Mouse (Mus musculus): ENCODE measurements around the gene Lat2. TPM values are rescaled to one million over a fixed set of nuclear protein-coding genes. Genes with fewer than 3 reads are reported as not detected.

Gene Lat2
- total and polyA plus RNA-seq, 2 experiments: 1.0 to 1.4 TPM

- no peak for TF ChIP-seq CTCF (IDR thresholded peaks at IDR 0.05; ENCODE audit: low read depth, low read length)
- no peak for TF ChIP-seq POLR2A (IDR thresholded peaks at IDR 0.05; ENCODE audit: extremely low read depth, insufficient read depth, low read length)
- Histone ChIP-seq H3K4me1 (ENCODE audit: control insufficient read depth, insufficient read depth, low read length) (peaks cover 14% of the 10 kb centered on the region), H3K36me3 (ENCODE audit: control insufficient read depth, insufficient read depth, low read length) (no peaks in the 10 kb centered on the region), H3K79me2 (ENCODE audit: control insufficient read depth, insufficient read depth, low read length) (0 out of 2 replicates have a peak, but pooled peaks cover 5% of the 10 kb centered on the region), H3K4me3 (ENCODE audit: insufficient read depth, low read depth, low read length) (no peak overlapping the region), H3K9ac (ENCODE audit: low read depth, low read length) (no peak overlapping the region), H3K27ac (replicated peaks; ENCODE audit: insufficient read depth, low read depth, low read length) (peak overlapping the region; percentile 37; the same call in 1 of the 2 replicates), H3K27me3 (ENCODE audit: control insufficient read depth, insufficient read depth, low read length) (no peaks in the 10 kb centered on the region)
- 31% methylated on average over 20 of the region's 20 CpGs for WGBS
- peak; percentile 41 for DNase-seq (ENCODE audit: extremely low read depth, low read depth, low spot score)
These were observed 59.2 kb downstream of the Lat2 start for GRCm38 (mm10) chr5:134555463-134556164.

DNA sequence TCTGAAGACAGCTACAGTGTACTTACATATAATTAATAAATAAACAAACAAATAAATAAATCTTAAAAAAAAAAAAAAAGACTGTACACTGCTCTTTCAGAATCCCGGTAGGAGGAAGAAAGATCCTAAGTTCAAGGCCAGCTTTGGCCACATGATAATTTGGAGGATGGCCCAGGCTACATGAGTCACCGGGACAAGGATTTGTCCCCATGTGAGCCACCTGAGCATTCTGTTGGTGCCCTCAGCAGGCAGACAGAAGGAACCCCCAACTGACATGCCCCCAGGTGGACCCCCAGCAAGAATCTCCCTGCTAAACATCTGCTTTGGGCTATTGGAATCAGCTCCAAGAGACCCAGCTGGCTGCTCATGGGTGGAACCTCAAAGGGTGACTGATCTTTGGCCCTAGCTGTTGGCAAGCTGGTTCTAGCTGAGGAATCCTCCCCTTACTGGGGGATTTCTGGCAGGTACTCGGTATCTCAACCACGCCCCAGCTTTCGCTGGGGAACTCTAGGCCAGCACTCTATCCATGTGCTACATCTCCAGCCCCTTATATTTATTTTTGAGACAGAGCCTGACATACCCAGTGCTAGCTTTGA, 60.8 kb downstream of the Lat2 start:
- Histone ChIP-seq H3K4me3 (ENCODE audit: insufficient read depth, low read depth, low read length) (no peak overlapping the region), H3K27me3 (ENCODE audit: control insufficient read depth, insufficient read depth, low read length) (no peaks in the 10 kb centered on the region), H3K9ac (ENCODE audit: low read depth, low read length) (no peak overlapping the region), H3K36me3 (ENCODE audit: control insufficient read depth, insufficient read depth, low read length) (no peaks in the 10 kb centered on the region), H3K27ac (replicated peaks; ENCODE audit: insufficient read depth, low read depth, low read length) (no peak overlapping the region), H3K79me2 (ENCODE audit: control insufficient read depth, insufficient read depth, low read length) (peaks cover 8% of the 10 kb centered on the region; the same call in 1 of the 2 replicates), H3K4me1 (ENCODE audit: control insufficient read depth, insufficient read depth, low read length) (peaks cover 15% of the 10 kb centered on the region)
- 34% methylated on average over 5 of the region's 5 CpGs for WGBS
- peak; percentile 71 for DNase-seq (ENCODE audit: extremely low read depth, low read depth, low spot score)
- no peak for TF ChIP-seq POLR2A (IDR thresholded peaks at IDR 0.05; ENCODE audit: extremely low read depth, insufficient read depth, low read length)

GRCm38 (mm10) chr5:134552110-134552972, 62.5 kb downstream of the Lat2 start, which contains the start of gene Clip2:
Clip2 (minus strand) TSS chr5:134552434.
- H3K27me3 ChIP-seq (ENCODE audit: control insufficient read depth, insufficient read depth, low read length): no peaks in the 10 kb centered on the region
- no peaks in the 10 kb centered on the region for H3K36me3 ChIP-seq (ENCODE audit: control insufficient read depth, insufficient read depth, low read length)
- peak within 1 kb of the TSS; percentile 92 for H3K9ac ChIP-seq (ENCODE audit: low read depth, low read length)
- peak within 1 kb of the TSS; percentile 92 for H3K4me3 ChIP-seq (ENCODE audit: insufficient read depth, low read depth, low read length)
- 5% methylated on average over 59 of the region's 61 CpGs for WGBS
- TF ChIP-seq POLR2A (IDR thresholded peaks at IDR 0.05; ENCODE audit: extremely low read depth, insufficient read depth, low read length): 0 out of 2 replicates have a peak, but pooled peaks have one; percentile 17
- TF ChIP-seq CTCF (IDR thresholded peaks at IDR 0.05; ENCODE audit: low read depth, low read length): 0 out of 2 replicates have a peak, but pooled peaks have one; percentile 15
- DNase-seq (ENCODE audit: extremely low read depth, low read depth, low spot score): peak; percentile 80
- H3K4me1 ChIP-seq (ENCODE audit: control insufficient read depth, insufficient read depth, low read length): peaks cover 15% of the 10 kb centered on the region
- H3K79me2 ChIP-seq (ENCODE audit: control insufficient read depth, insufficient read depth, low read length): peaks cover 8% of the 10 kb centered on the region; the same call in 1 of the 2 replicates
- H3K27ac ChIP-seq (replicated peaks; ENCODE audit: insufficient read depth, low read depth, low read length): peak within 1 kb of the TSS; percentile 65

GRCm38 (mm10) chr5:134551233-134552109, 63.4 kb downstream of the Lat2 start:
- H3K4me3 ChIP-seq (ENCODE audit: insufficient read depth, low read depth, low read length): peak overlapping the region; percentile 92
- no peak for DNase-seq (ENCODE audit: extremely low read depth, low read depth, low spot score)
- peak overlapping the region; percentile 92 for H3K9ac ChIP-seq (ENCODE audit: low read depth, low read length)
- peaks cover 15% of the 10 kb centered on the region for H3K4me1 ChIP-seq (ENCODE audit: control insufficient read depth, insufficient read depth, low read length)
- H3K27ac ChIP-seq (replicated peaks; ENCODE audit: insufficient read depth, low read depth, low read length): peak overlapping the region; percentile 65
- no peaks in the 10 kb centered on the region for H3K27me3 ChIP-seq (ENCODE audit: control insufficient read depth, insufficient read depth, low read length)
- 8% methylated on average over 52 of the region's 52 CpGs for WGBS
- TF ChIP-seq CTCF (IDR thresholded peaks at IDR 0.05; ENCODE audit: low read depth, low read length) (no peak), POLR2A (IDR thresholded peaks at IDR 0.05; ENCODE audit: extremely low read depth, insufficient read depth, low read length) (no peak)
- no peaks in the 10 kb centered on the region for H3K36me3 ChIP-seq (ENCODE audit: control insufficient read depth, insufficient read depth, low read length)
- H3K79me2 ChIP-seq (ENCODE audit: control insufficient read depth, insufficient read depth, low read length): peaks cover 8% of the 10 kb centered on the region; the same call in 1 of the 2 replicates

DNA sequence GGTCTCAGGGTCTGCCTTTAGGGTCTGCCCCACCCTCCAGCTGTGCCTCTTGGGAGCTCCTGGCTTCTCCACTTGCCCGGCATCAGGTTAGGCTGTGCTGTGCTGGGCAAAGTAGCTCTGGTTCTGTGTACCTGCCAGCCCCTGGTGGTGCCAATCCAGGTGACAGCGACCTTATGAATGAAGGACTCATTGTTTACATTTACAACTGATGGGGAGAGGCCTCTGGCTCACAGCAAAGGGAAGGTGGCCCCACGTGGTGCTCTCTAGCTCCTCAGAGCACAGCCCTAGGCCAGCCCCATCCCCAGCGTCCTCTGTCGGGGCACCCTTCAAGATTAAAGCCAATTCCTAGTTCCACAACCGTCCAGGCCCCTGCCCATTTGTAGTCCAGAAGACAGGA, 64.0 kb downstream of the Lat2 start:
- H3K27ac ChIP-seq (replicated peaks; ENCODE audit: insufficient read depth, low read depth, low read length): no peak overlapping the region
- no peak for DNase-seq (ENCODE audit: extremely low read depth, low read depth, low spot score)
- H3K9ac ChIP-seq (ENCODE audit: low read depth, low read length): peak overlapping the region; percentile 92
- H3K27me3 ChIP-seq (ENCODE audit: control insufficient read depth, insufficient read depth, low read length): no peaks in the 10 kb centered on the region
- WGBS: 32% methylated on average over 6 of the region's 6 CpGs
- no peaks in the 10 kb centered on the region for H3K36me3 ChIP-seq (ENCODE audit: control insufficient read depth, insufficient read depth, low read length)
- 0 out of 2 replicates have a peak, but pooled peaks have one; percentile 1 for TF ChIP-seq CTCF (IDR thresholded peaks at IDR 0.05; ENCODE audit: low read depth, low read length)
- no peak for TF ChIP-seq POLR2A (IDR thresholded peaks at IDR 0.05; ENCODE audit: extremely low read depth, insufficient read depth, low read length)
- peaks cover 15% of the 10 kb centered on the region for H3K4me1 ChIP-seq (ENCODE audit: control insufficient read depth, insufficient read depth, low read length)
- H3K4me3 ChIP-seq (ENCODE audit: insufficient read depth, low read depth, low read length): peak overlapping the region; percentile 92
- peaks cover 8% of the 10 kb centered on the region; the same call in 1 of the 2 replicates for H3K79me2 ChIP-seq (ENCODE audit: control insufficient read depth, insufficient read depth, low read length)

Other genes starting within 250 kb of the Lat2 start
- gene Gtf2ird1, start 158.3 kb downstream of the Lat2 start, total RNA-seq (2014; rRNA removed): 6.5 and 14.8 TPM in 2 replicates
- gene Gtf2ird1, start 158.3 kb downstream of the Lat2 start, polyA plus RNA-seq (2012; rRNA removed): 14.9 and 15.3 TPM in 2 replicates
- 0.92 and 2.8 TPM in 2 replicates for gene Clip2, start 62.6 kb downstream of the Lat2 start, total RNA-seq (2014; rRNA removed)
- 1.6 and 1.7 TPM in 2 replicates for gene Clip2, start 62.6 kb downstream of the Lat2 start, polyA plus RNA-seq (2012; rRNA removed)
- not detected in 2 replicates for gene Syna, start 54.9 kb downstream of the Lat2 start, total RNA-seq (2014; rRNA removed)
- not detected in 2 replicates for gene Syna, start 54.9 kb downstream of the Lat2 start, polyA plus RNA-seq (2012; rRNA removed)
- gene Rfc2, start 33.7 kb downstream of the Lat2 start, total RNA-seq (2014; rRNA removed): 15.3 and 25.1 TPM in 2 replicates
- 22.6 and 24.4 TPM in 2 replicates for gene Rfc2, start 33.7 kb downstream of the Lat2 start, polyA plus RNA-seq (2012; rRNA removed)
- 139 and 146 TPM in 2 replicates for gene Eif4h, start 24.5 kb upstream of the Lat2 start, total RNA-seq (2014; rRNA removed)
- 127 and 134 TPM in 2 replicates for gene Eif4h, start 24.5 kb upstream of the Lat2 start, polyA plus RNA-seq (2012; rRNA removed)
- gene Limk1, start 73.6 kb upstream of the Lat2 start, total RNA-seq (2014; rRNA removed): 0.83 and 1.1 TPM in 2 replicates
- gene Limk1, start 73.6 kb upstream of the Lat2 start, polyA plus RNA-seq (2012; rRNA removed): 2.1 and 2.7 TPM in 2 replicates
- 0.37 and 0.60 TPM in 2 replicates for gene Eln, start 132.3 kb upstream of the Lat2 start, total RNA-seq (2014; rRNA removed)
- gene Eln, start 132.3 kb upstream of the Lat2 start, polyA plus RNA-seq (2012; rRNA removed): 4.0 and 5.2 TPM in 2 replicates